Mouse (Mus musculus) kidney, adult 2 months (tissue): Measurements from ENCODE around the gene Apom. TPM values are rescaled to one million over a fixed set of nuclear protein-coding genes. Genes with fewer than 3 reads are reported as not detected.

ENCODE experiments used
- DNase-seq: peaks from one replicate; pipeline ENCODE4 v3.0.0; 2021
- H3K27ac ChIP-seq: fragments of 200-500 bp; 2 replicates; pipeline ENCODE4 v1.5.1; 2012; ENCODE audit warnings: low read depth, low read length, control low read depth, inconsistent platforms; ENCODE audit not compliant: insufficient read depth
- H3K27me3 ChIP-seq: fragments of 200-500 bp; replicated peaks from 2 replicates; pipeline ENCODE4 v1.6.1; 2012; ENCODE audit warnings: mild to moderate bottlenecking, moderate library complexity, low read length, inconsistent platforms; ENCODE audit not compliant: control insufficient read depth, insufficient read depth
- H3K36me3 ChIP-seq: fragments of 200-500 bp; 2 replicates; pipeline ENCODE4 v1.6.1; 2012; ENCODE audit warnings: mild to moderate bottlenecking, moderate library complexity, low read length, inconsistent platforms; ENCODE audit not compliant: control insufficient read depth, insufficient read depth
- H3K4me1 ChIP-seq: fragments of 200-500 bp; 2 replicates; pipeline ENCODE4 v1.6.1; 2011; ENCODE audit warnings: low read length; ENCODE audit not compliant: control insufficient read depth, insufficient read depth
- H3K4me3 ChIP-seq: fragments of 200-500 bp; 2 replicates; pipeline ENCODE4 v1.5.1; 2011; ENCODE audit warnings: mild to moderate bottlenecking, low read depth, low read length, control low read depth; ENCODE audit not compliant: insufficient read depth
- CTCF ChIP-seq: fragments of 200-500 bp; conservative IDR thresholded peaks from 2 replicates; pipeline ENCODE4 v1.5.1; 2011; ENCODE audit warnings: low read depth, mild to moderate bottlenecking, control low read depth, low read length, moderate library complexity, mixed read lengths; ENCODE audit not compliant: insufficient read depth, insufficient read length
- POLR2A ChIP-seq: fragments of 200-500 bp; IDR thresholded peaks from one replicate; pipeline ENCODE4 v1.6.1; 2011; ENCODE audit warnings: low read depth, low read length, control low read depth
- WGBS: fragments of 180-500 bp; shearing (Covaris S2); methylation state at CpG from one replicate; pipeline ENCODE4 v1.1.7; 2018; 5-methylcytosine and 5-hydroxymethylcytosine counted together
- polyA plus RNA-seq: library from polyadenylated mRNA; depleted of rRNA; stranded (reverse); fragments of >200 nt; gene quantifications from 2 replicates; pipeline ENCODE4 v1.2.3, GENCODE M21; 2012; rRNA removed

Gene Apom
- 138 and 157 TPM in 2 replicates for polyA plus RNA-seq

- H3K4me3 ChIP-seq = peak within 1 kb of the TSS; percentile 24
- no peaks in the 10 kb centered on the region for H3K27me3 ChIP-seq
- no peak within 1 kb of the TSS; the same call in 1 of the 2 replicates for H3K27ac ChIP-seq
- TF ChIP-seq POLR2A (no peak), CTCF (no peak)
- H3K36me3 ChIP-seq = no peaks in the 10 kb centered on the region
- DNase-seq = peak; percentile 61
- 48% methylated on average over 15 of the region's 15 CpGs for WGBS
- peaks cover 13% of the 10 kb centered on the region; the same call in 1 of the 2 replicates for H3K4me1 ChIP-seq
These were observed at the start of gene Apom for GRCm38 (mm10) chr17:35131500-35132173. TSS of gene Apom (minus strand) at chr17:35132050.

GRCm38 (mm10) chr17:35180093-35180492, 48.2 kb upstream of the Apom start:
- H3K27me3 ChIP-seq = no peaks in the 10 kb centered on the region

GRCm38 (mm10) chr17:35178528-35178927, 46.7 kb upstream of the Apom start:
- no peak overlapping the region for H3K4me3 ChIP-seq
- WGBS = 17% methylated on average over 5 of the region's 5 CpGs
- H3K27ac ChIP-seq = no peak overlapping the region
- 0 out of 2 replicates have a peak, but pooled peaks cover 3% of the 10 kb centered on the region for H3K4me1 ChIP-seq
- TF ChIP-seq CTCF = peak; percentile 97
- TF ChIP-seq POLR2A = no peak
- peak; percentile 77 for DNase-seq
- no peaks in the 10 kb centered on the region for H3K36me3 ChIP-seq
- no peaks in the 10 kb centered on the region for H3K27me3 ChIP-seq

More at GRCm38 (mm10) chr17:35180093-35180492, 48.2 kb upstream of the Apom start:
- WGBS = 88% methylated on average over 5 of the region's 5 CpGs
- no peak for DNase-seq
- no peak for TF ChIP-seq POLR2A
- TF ChIP-seq CTCF = no peak
- no peak overlapping the region for H3K27ac ChIP-seq
- no peaks in the 10 kb centered on the region for H3K36me3 ChIP-seq
- no peak overlapping the region for H3K4me3 ChIP-seq
- no peaks in the 10 kb centered on the region for H3K4me1 ChIP-seq

- 81% methylated on average over 2 of the region's 2 CpGs for WGBS
- no peaks in the 10 kb centered on the region for H3K36me3 ChIP-seq
- DNase-seq = no peak
- H3K4me3 ChIP-seq = no peak within 1 kb of the TSS
- no peak within 1 kb of the TSS for H3K27ac ChIP-seq
- TF ChIP-seq CTCF (no peak), POLR2A (no peak)
- H3K27me3 ChIP-seq = no peaks in the 10 kb centered on the region
- 0 out of 2 replicates have a peak, but pooled peaks cover 5% of the 10 kb centered on the region for H3K4me1 ChIP-seq
These were observed 44.1 kb upstream of the Apom start, which contains the start of gene Aif1 for GRCm38 (mm10) chr17:35175968-35176367. TSS of gene Aif1 (minus strand) at chr17:35176068.

- Histone ChIP-seq H3K27me3 (no peaks in the 10 kb centered on the region), H3K4me1 (0 out of 2 replicates have a peak, but pooled peaks cover 5% of the 10 kb centered on the region), H3K4me3 (no peak overlapping the region), H3K27ac (no peak overlapping the region), H3K36me3 (no peaks in the 10 kb centered on the region)
- WGBS = 61% methylated on average over 6 of the region's 6 CpGs
- DNase-seq = no peak
- TF ChIP-seq CTCF = no peak
- no peak for TF ChIP-seq POLR2A
These were observed 43.5 kb upstream of the Apom start for GRCm38 (mm10) chr17:35175382-35175781.

- H3K27ac ChIP-seq = peak overlapping the region; percentile 88
- 49% methylated on average over 8 of the region's 8 CpGs for WGBS
These were observed 42.5 kb upstream of the Apom start for GRCm38 (mm10) chr17:35174201-35174977.

GRCm38 (mm10) chr17:35173329-35173728, 41.5 kb upstream of the Apom start:
- Histone ChIP-seq H3K36me3 (no peaks in the 10 kb centered on the region), H3K27me3 (no peaks in the 10 kb centered on the region), H3K4me3 (no peak overlapping the region), H3K27ac (peak overlapping the region; percentile 56), H3K4me1 (0 out of 2 replicates have a peak, but pooled peaks cover 5% of the 10 kb centered on the region)
- DNase-seq = no peak
- 89% methylated on average over 3 of the region's 3 CpGs for WGBS
- no peak for TF ChIP-seq POLR2A
- no peak for TF ChIP-seq CTCF

More at GRCm38 (mm10) chr17:35174201-35174977, 42.5 kb upstream of the Apom start:
- TF ChIP-seq CTCF (no peak), POLR2A (no peak)
- no peak overlapping the region for H3K4me3 ChIP-seq
- H3K4me1 ChIP-seq = 0 out of 2 replicates have a peak, but pooled peaks cover 5% of the 10 kb centered on the region
- H3K36me3 ChIP-seq = no peaks in the 10 kb centered on the region
- peak; percentile 41 for DNase-seq
- H3K27me3 ChIP-seq = no peaks in the 10 kb centered on the region
